Mouse (Mus musculus) right cerebral cortex, postnatal 25 days (tissue): ENCODE results near the gene Nedd1.

ENCODE experiments used
- DNase-seq: peaks from one replicate; pipeline ENCODE4 v3.0.0; 2022

The Nedd1 gene

DNA sequence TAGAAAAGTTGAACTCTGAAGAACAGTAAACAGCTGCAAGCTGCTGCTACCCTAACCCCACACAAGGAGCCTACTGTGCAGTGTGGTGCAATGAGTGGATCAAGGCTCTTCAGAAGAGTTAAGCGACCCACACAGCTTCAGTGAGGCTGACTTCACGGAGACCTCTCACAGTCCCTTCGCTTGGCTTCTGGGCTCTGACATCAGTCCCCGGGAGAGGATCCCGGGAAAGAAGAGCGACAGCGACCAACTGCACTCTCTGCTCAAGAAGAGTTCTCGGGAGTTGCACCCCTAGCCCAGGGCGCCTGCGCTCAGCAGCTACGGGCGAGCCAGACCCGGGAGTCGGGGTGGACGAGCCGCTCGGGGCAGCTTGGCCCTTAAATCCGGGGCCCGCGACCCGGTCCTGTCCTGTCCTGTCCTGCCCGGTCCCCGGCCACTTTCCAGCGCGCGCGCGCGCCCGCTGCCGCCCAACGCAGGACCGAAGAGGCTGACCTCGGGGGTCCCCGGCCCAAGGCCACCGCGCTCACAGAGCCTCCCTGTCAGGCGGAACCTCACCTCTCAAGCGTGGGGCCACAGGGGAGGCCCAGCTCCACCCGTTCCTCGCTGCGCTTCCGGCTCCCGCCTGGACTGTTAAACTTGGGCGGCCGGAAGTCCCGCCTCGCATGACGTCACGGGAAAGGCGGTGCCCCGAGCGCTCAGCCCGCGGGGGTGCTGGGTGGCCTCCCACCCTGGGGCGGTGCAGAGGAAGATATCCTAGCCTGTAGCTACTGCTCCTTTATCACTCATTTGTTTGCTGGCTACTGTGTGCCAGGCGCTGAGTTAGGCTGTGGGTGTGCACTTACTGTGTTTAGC, at the start of gene Nedd1:
Gene Nedd1 (minus strand): TSS at position 650 of the 849 bp plus-strand sequence.
- DNase-seq: peak; percentile 90

DNA sequence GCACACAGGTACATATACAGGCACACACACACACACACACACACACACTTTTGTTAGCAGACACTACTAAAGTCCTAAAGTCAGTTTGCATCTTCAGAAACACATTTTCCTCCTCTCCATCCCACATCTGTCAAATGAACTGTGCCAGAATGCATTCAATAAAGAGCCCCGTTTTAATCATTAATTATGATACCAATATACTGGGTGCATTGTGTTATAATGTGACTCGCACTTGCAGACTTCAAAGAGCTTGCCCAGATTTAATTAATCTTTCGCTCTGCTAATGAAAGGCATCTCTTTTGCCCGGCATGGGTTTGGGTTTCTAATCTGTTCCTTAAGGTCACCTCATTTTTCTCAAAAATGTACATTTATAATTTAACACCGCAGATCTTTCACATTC, 32.1 kb upstream of the Nedd1 start:
- no peak for DNase-seq

DNA sequence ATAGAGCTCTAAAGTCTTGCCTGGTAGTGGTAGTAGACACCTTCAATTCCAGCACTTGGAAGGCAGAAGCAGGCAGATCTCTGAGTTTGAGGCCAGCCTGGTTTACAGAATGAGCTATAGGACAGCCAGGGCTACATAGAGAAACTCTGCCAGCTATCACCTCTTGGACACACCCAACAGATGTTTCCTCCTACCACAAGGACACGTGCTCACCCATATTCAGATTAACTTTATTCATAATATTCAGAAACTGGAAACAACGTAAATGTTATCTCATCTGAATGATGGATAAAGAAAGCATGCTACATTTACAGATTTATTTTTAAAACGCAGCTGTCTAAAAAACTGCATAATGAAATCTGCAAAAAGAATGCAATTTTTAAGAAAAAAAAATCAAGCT, 8.1 kb upstream of the Nedd1 start:
- no peak for DNase-seq

DNA sequence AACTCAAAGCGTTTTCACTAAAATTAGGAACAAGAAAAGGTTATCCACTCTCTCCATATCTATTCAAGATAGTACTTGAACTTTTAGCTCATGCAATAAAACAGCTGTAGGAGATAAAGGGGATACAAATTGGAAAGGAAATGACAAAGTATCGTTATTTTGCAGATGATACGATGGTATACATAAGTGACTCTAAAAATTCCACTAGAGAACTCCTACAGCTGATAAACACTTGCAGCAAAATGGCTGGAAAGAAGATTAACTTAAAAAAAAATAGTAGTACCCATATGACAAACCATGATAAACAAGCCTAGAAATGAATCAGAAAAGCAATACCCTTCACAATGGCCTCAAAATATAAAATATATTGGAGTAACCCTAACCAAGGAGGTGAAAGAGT, 6.5 kb upstream of the Nedd1 start:
- no peak for DNase-seq

DNA sequence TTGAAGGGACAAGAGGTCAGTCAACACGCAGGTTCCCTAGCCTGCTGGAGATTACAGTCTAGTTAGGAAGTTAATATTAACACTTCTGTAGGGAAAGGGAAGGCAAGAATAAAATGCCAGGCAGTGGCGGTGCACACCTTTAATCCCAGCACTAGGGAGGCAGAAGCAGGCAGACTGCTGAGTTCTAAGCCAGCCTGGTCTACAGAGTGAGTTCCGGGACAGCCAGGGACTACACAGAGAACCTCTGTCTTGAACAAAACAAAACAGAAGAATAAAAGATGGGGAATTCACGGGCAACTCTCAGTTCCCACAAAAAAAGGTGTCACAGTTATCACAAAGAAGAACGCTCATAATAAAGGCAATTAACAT, 384 bp upstream of the Nedd1 start:
- no peak for DNase-seq

DNA sequence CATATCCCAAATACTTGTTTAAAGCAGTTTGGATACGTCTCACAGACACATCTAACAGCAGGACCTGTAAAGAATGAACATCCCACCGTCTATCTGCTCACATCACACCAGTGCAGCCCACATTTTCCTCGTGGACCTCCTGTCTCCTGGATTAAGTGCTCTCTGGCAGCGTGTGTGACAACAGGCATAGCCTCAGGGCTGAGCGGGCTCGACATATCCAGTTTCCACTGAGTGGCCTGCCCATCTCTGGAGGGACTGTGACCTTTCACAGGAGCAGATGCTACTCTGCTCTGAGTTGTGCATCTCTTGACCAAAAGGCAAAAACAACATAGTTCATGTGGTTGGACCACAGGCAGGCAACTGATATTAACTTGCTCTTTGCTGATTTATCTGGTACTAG, 23.2 kb downstream of the Nedd1 start:
- no peak for DNase-seq

DNA sequence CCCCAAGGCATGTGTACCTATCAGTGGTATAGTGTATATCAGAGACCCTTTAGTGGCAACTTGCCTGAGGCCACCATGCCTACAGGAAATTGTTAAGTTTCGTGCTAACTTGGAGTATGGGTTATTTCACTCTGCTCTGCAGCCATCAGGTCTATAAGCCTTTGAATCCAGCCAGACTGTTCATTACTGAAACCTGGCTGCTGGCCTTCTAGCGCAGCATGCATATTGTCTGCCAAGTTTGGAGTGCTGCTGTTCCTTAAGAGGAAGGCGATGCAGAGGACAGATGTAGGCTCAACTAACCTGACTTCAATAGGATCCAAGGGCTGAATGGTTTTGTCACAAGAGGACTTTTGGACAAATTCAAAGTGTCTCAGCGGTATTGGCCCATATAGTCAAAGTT, 47.2 kb downstream of the Nedd1 start:
- DNase-seq: no peak

DNA sequence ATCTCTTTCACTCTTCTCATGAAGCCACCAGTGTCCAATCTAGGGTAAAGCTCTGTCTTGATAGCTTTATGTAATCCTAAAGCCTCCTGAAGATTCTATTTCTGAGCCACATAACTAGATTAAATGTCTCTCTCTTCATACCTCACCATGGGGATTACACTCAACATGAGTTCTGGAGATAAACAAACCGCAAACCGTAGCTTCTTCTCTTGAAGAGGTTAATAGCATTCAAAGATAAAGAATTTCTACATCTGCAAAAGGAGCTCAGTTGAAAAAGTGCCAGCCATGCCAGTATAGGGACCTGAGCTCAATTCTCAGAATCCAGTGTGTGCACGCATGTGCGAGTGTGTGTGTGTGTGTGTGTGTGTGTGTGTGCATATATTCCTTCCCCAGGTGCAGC, 50.3 kb downstream of the Nedd1 start:
- no peak for DNase-seq

DNA sequence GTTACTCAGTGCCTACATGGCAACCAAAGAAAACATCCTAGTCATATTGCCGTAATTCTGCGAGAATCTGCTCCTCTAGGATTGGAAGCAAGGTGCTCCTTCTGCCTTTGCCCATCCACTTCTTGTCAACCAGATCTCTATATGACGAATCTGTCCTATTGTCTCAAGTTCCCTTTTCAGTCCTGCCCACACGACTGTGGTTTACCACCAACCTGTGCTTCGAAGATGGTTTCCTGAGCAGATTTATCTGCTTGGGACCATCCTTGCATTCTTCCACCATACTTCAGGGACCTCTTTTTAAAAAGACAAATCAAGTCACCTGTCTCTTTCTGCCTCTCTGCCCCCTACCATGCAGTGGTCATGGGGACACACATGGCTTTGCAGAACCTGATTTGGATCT, 56.9 kb downstream of the Nedd1 start:
- DNase-seq: no peak

DNA sequence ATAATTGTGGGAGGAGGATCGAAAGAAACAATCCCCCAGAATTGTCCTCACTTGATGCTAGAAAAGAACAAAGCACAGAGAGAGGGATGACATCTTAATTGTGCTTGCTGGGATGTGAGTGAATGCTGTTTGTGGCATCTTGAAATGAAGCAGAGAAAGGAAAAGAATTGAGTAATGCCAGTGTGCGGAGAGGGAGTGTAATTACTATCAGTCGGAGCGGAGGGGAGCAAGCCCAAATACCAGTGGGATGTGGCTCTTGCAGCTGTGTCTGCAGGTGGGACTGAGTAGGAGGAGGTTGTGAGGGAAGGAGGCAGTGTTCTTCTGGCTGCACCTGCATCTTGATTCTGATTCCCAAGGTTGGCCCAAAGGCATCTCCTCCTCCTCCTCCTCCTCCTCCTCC, 69.0 kb downstream of the Nedd1 start:
- no peak for DNase-seq

DNA sequence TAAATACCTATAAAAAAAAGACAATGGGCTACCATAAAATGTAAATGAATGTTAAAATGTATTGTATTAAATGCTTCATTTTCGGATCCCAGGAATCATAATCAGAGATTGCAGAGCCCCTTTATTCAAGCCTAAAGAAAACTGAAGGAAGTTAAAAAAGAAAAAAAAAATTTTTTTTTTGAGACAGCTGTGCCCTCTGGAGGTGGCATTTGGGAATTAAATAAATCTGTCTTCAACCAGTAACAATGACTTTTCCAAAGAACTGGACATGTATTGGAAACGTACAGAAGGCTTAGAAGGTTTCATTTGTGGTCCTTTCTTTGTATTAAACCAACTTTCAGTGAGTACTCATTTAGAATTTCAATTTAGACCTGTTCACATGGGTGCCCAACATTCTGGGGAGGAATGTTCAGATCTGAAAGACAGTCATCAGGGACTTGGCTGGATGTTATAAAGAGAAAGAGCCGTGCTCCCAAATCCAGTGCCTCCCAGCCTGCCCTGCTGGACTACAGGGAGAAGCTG, 69.8 kb downstream of the Nedd1 start:
- no peak for DNase-seq

DNA sequence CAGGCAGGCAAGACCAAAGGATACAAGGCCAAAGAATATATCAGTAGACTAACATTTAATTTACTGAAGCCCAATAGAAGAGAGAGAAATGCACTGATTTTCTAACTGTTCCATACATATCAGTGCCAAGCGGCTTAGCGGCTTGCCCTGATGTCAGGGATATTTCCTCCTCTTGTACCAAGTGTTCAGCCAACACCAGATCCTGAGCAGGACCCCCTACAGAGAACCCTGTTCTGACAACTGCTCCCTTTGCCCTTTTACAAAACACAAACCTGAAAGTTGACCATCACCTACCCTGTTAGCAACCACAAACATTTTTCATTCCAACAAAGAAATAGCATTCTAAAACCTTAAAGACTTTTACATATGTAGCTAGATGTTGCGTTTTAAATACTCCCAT, 71.0 kb downstream of the Nedd1 start:
- no peak for DNase-seq

DNA sequence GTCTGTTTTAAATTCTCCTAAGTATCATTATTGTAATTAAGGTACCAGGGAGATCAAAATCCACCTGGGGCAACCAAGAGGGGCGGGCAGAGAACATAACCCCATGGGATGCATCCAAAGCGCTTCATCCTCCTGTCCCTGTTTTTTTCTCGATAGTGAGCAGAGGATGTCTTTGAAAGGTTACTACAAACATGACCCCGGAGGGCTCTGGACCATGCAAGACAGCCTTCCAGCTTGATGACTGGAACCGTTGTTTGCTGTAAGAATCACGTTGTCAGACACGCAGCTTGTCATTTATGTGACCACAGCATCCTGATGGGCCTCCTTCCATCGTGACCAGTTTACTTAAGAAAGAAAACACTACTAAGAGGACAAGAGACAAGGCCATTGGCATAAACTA, 73.1 kb downstream of the Nedd1 start:
- no peak for DNase-seq

DNA sequence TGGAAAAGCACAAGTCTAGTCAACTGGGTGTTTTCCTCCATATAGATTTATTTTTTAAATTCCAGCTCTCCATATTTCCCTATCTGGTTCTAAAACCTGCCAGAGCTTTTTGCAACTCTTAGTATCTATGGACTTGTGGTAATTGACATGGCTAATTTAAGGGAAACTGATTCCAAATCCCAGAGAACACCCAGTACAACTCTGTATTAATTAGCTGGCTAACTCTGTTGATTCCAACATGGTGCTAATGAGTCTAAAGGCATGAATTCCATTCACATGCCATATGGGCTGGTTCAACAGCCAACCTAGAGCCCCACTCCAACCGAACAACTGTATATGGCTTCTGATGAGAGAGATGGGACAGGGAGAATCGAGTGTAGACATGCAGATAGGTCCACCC, 74.5 kb downstream of the Nedd1 start:
- DNase-seq: no peak

DNA sequence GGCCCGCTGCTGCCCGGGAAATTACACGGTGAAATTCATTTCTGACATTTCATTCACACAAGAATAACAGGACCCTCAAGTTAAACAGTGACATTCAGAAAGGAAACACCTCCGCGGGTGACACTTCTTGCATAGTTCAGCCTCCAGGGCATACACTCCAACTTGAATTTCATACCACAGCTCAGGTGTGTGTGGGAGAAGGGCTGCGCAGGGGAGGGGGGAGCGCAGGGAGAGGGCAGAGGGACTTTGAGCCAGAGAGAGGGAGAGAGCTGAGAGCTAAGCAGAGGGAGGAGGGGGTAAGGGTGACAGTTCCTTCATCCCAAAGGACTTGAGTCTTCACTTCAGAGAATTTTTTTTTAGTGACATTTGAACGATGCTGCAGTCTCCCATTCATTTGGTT, 78.2 kb downstream of the Nedd1 start:
- DNase-seq: no peak

DNA sequence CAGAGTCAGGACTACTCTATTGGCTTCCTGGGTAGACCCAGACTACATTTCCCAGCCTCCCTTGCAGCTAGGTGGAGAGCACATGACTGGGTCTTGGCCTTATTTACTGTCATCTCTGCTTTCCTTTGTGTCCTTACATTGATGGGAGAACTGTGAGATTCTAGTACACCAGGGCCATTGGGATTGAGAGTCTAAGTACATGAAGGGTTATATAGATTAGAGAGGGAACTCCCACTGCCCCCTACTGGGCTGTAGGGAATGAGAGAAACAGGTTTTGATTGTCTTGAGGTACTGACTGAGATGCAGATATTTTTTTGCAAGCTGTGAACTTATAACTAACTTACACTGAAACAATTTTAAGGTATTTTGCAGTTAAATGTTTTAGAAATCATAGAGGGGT, 81.2 kb downstream of the Nedd1 start:
- DNase-seq: no peak
